Mouse (Mus musculus): ENCODE measurements around the gene 4931406P16Rik.
"Not testable (repeated sequence)": the region's sequence is repeated elsewhere in the genome, so short reads cannot be mapped to it uniquely, and the experiment has no call there.

Gene 4931406P16Rik

GRCm38 (mm10) chr7:34313443-34313875 lies at the start of gene 4931406P16Rik:
Gene 4931406P16Rik, minus strand, starts transcription at chr7:34313551.
- peak; percentile 91 for DNase-seq

GRCm38 (mm10) chr7:34355629-34356028 lies 42.3 kb upstream of the 4931406P16Rik start:
- no peak for DNase-seq

GRCm38 (mm10) chr7:34351997-34352396 lies 38.6 kb upstream of the 4931406P16Rik start:
- peak; percentile 29 for DNase-seq

DNA sequence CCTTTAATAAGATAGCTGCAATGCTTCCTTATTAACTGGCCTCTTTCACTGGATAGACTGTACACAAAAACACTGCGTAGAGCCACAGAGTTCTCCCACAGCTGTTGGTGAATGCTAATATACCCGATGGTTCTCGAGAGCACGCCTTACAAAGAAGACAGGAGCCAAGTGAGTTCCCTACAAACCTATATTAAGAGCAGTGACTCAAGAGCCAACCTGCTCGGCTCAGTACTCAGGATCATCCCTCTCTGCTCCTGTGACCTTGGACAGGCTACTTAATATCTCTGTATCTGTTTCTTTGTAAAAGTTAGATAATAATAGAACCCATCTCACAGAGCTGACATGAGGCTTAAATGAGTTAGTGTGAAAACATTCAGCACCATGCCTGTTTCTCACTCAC lies 36.8 kb upstream of the 4931406P16Rik start:
- no peak for DNase-seq

DNA sequence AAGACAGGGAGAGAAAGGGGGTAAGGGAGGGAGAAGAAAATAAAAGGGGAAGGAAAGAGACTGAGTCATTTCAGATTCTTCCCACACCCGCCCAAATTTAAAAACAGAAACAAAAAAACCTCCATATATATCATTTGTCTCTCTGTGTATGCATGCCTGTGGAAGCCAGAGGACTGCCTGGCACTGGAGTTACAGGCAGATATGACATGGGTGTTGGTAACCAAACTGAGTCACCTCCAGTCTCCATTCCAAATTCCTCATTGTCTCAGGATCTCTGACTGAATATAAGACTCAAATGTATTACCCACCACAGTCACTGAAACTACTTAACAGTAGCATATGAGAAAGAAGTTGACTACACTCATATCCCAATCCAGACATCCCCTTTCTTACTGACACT lies 34.7 kb upstream of the 4931406P16Rik start:
- DNase-seq, result no peak

DNA sequence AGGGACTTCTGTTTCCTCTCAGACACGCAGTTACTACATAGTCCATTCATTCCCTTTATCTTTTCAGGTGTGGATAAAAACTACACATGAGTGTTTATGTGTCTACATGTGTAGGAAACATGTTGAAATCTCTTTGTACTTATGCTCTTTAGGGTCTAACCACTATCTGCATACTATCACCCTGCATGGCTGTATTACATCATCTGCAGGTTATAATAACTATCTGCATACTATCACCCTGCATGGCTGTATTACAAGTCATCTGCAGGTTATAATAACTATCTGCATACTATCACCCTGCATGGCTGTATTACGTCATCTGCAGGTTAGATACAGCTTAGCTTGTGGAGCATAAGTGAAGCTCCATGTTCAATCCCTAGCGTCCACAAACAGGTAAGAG lies 33.7 kb upstream of the 4931406P16Rik start:
- DNase-seq, result no peak

GRCm38 (mm10) chr7:34346505-34346904 lies 33.2 kb upstream of the 4931406P16Rik start:
- no peak for DNase-seq

DNA sequence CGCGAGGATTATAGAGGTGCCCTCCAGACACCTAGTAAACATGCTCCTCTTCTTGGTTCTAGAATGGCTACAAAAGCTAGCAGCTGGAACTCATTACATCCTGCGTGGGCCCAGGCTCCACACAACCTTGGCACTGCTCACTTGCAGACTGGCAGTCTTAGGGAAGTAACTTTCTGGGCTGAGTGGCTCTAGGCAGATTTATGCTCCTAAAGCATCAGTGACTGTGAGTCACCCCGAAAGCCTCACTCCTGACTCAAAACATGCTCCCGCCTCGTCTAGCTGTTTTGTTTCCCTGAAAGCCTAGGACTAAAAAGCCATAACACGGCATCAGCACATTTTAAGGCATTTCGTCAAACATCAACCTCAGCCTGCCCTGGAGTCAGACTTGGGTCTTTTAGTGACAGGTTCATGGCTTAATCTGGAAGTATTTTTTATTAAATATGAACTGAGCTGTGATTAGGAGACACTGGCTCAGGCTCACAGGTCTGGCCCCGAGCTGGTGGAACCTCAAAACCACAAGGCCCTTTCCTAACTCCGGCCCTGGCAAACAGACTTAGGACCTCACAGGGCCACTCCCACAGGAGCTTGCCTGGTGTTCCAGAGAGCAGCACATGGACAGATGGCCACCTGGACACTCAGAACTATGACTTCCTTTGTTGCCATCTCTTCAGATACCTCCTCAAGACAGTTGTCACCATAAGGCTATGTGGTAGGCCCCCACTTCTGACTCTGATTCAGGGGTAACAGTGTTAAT lies 28.9 kb upstream of the 4931406P16Rik start:
- DNase-seq, result no peak

DNA sequence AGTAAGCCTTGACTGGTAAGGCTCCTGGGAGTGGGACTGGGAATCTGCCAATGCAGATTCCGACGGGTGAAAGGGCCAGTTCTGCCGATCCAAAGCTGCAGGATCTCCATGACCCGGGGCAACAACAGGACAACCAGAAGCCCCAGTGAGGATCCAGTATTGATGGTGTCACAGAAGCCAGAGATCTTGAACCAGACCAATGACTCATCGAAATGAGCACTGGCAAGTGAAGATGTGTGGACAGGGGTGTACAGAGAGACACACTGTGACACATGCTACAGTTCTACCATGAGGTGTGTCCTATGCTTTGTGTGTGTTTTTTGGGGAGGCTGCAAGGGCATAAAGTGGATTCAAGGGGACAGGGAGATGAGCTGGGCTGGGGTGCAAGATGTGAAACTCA lies 27.5 kb upstream of the 4931406P16Rik start:
- DNase-seq, result no peak

GRCm38 (mm10) chr7:34339164-34339489 lies 25.8 kb upstream of the 4931406P16Rik start:
- DNase-seq, result no peak

- DNase-seq, result no peak
Measured at GRCm38 (mm10) chr7:34338445-34339163, 25.3 kb upstream of the 4931406P16Rik start.

DNA sequence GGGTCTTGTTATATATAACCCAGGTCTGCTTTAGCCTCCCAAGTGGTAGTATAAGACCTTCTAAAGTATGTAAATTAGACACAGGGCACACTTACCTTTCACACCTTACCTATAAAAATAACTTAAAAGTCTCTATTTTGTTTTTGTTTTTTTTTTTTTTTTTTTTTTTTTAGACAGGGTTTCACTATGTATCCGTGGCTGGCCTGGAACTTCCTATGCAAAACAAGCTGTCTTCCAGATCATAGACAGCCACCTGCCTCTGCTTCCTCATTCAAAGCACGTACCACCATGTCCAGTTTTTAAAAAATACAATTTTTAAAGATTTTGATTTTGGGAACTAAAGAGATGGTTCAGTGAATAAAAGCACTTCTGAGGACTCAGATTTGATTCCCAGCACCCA lies 23.9 kb upstream of the 4931406P16Rik start:
- DNase-seq, result no peak

GRCm38 (mm10) chr7:34336545-34336944 lies 23.2 kb upstream of the 4931406P16Rik start:
- not testable (repeated sequence) for DNase-seq

GRCm38 (mm10) chr7:34327493-34327892 lies 14.1 kb upstream of the 4931406P16Rik start:
- no peak for DNase-seq

- DNase-seq, result no peak
Measured at GRCm38 (mm10) chr7:34324857-34325256, 11.5 kb upstream of the 4931406P16Rik start.

GRCm38 (mm10) chr7:34324005-34324404 lies 10.7 kb upstream of the 4931406P16Rik start:
- DNase-seq, result no peak

DNA sequence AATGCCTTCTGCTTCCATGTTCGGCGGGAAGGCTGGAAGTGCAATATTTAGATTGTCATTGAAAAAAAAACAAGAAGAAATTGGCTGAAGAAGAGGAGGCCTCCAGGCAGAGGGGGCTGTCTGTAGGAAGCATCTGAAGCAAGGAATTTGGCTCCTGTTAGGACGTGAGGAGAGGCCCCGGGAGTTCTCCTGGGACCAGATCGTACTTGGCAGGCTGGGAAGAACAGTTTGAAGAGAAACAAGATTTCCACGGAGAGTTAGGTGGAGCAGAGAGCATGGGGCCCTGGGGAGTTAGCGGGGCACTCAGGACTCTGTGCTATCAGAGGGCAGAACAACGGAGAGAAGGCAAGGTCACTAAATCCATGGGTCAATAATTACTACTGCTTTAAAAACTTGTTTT lies 10.0 kb upstream of the 4931406P16Rik start:
- DNase-seq, result no peak

GRCm38 (mm10) chr7:34321958-34322357 lies 8.6 kb upstream of the 4931406P16Rik start:
- DNase-seq, result no peak

GRCm38 (mm10) chr7:34321119-34321518 lies 7.8 kb upstream of the 4931406P16Rik start:
- no peak for DNase-seq

- DNase-seq, result no peak
Measured at GRCm38 (mm10) chr7:34319957-34320356, 6.6 kb upstream of the 4931406P16Rik start.

- DNase-seq, result no peak
Measured at GRCm38 (mm10) chr7:34319123-34319522, 5.8 kb upstream of the 4931406P16Rik start.

DNA sequence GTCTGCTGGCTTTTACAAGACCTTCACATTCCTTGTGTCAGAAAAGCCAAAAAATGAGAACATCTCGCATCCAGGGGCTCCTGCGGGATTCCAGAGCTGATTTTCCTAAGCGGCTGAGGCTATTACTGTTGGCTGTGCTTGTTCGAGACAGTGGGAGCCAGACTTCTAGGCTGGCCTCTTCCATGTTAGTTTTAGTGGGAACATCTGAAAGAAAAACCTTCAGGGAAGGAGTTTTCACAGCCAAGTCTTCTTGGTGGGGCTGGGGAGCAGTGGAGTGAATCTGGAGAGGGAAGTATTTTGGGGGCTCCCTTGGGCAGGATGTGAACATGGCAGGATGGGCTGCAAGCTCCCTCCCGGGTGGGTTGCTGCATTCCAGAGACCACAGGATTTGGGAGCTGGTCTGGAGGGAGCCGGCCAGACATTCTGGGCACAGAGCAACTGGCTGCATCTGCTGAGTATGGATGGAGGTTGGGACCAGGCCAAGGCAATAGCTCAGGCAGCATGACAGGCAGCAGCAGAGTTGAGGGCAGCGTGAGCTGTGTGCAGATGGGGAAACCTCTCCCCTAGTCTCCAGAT lies 4.6 kb upstream of the 4931406P16Rik start:
- DNase-seq, result no peak

- DNase-seq, result no peak
Measured at GRCm38 (mm10) chr7:34312786-34313442, 437 bp downstream of the 4931406P16Rik start.
